Mouse (Mus musculus): Measurements from ENCODE around the gene Clta. TPM values are rescaled to one million over a fixed set of nuclear protein-coding genes. Genes with fewer than 3 reads are reported as not detected.

The Clta gene
- polyA plus RNA-seq, 1 experiment: 273 TPM

DNA sequence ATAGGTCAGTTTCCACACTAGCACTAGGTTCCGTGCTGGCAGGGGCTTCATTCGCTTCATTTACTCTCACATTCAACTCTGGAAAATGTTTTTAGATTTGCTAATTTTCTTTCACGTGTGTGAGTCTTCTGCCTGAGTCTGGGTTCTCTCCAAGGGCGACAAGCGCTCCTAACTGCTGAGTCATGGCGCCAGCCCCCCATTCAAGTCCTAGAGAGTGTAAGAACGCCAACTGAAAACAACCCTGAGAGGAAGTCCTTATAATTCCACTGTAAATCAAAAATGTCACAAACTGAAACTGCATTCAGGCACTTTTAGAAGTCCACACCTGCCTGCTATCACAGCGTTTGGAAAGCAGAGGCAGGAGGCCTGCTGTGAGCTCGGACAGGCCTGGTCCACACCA, 57.8 kb downstream of the Clta start:
- Histone ChIP-seq H3K79me2 (ENCODE audit: control insufficient read depth, insufficient read depth) (no peaks in the 10 kb centered on the region), H3K36me3 (ENCODE audit: control insufficient read depth, insufficient read depth) (no peaks in the 10 kb centered on the region), H3K27me3 (ENCODE audit: control insufficient read depth, insufficient read depth, insufficient read length) (no peaks in the 10 kb centered on the region), H3K4me3 (no peak overlapping the region), H3ac (ENCODE audit: control insufficient read depth, insufficient read length) (no peak overlapping the region), H3K4me2 (ENCODE audit: low read depth) (no peak overlapping the region)
- TF ChIP-seq USF1 (IDR thresholded peaks at IDR 0.05; ENCODE audit: low read depth): no peak
- TF ChIP-seq MYOG (IDR thresholded peaks at IDR 0.05; ENCODE audit: control insufficient read depth in 1 of 3, insufficient read depth in 1 of 3, insufficient read length in 2 of 3, low read depth in 2 of 3): no peak
- no peak for TF ChIP-seq TCF3 (IDR thresholded peaks at IDR 0.05; ENCODE audit: insufficient read length, low read depth)
- TF ChIP-seq REST (IDR thresholded peaks at IDR 0.05; ENCODE audit: insufficient read depth, insufficient read length): no peak
- no peak for TF ChIP-seq MAX (IDR thresholded peaks at IDR 0.05; ENCODE audit: low read depth)
- TF ChIP-seq E2F4 (IDR thresholded peaks at IDR 0.05; ENCODE audit: insufficient read depth): no peak
- TF ChIP-seq POLR2AphosphoS2 (IDR thresholded peaks at IDR 0.05; ENCODE audit: insufficient read length, low read depth): no peak
- TF ChIP-seq CEBPB (IDR thresholded peaks at IDR 0.05; ENCODE audit: insufficient read depth, poor library complexity, severe bottlenecking): no peak
- no peak for TF ChIP-seq TCF12 (IDR thresholded peaks at IDR 0.05; ENCODE audit: insufficient read depth, poor library complexity, severe bottlenecking)
- TF ChIP-seq SRF (IDR thresholded peaks at IDR 0.05; ENCODE audit: control insufficient read depth, insufficient read length, low read depth): no peak
- no peak for TF ChIP-seq MYOD1 (IDR thresholded peaks at IDR 0.05; ENCODE audit: control insufficient read depth in 1 of 3, insufficient read length in 2 of 3, low read depth in 2 of 3)
- TF ChIP-seq POLR2A (IDR thresholded peaks at IDR 0.05; ENCODE audit: insufficient read length, low read depth): no peak

DNA sequence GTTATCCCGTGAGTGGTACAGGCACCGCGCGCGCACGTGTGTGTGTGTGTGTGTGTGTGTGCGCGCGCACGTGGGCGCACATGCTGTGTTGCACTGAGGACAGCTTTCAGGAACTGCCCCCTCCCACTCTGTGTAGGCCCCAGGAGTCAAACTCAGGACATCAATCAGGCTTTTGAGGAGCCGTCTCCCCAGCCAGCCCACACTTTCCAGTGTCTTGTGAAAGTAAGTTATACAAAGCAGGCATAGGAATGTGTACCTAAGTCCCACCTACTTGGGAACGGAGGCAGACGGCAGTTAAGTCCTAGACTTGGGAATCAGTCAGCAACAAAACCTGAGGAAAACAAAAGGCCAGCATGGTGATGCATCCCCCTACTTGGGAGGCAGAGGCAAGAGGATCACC, 58.6 kb downstream of the Clta start:
- no peak overlapping the region for H3K4me2 ChIP-seq (ENCODE audit: low read depth)
- TF ChIP-seq TCF12 (IDR thresholded peaks at IDR 0.05; ENCODE audit: insufficient read depth, poor library complexity, severe bottlenecking) (no peak), USF1 (IDR thresholded peaks at IDR 0.05; ENCODE audit: low read depth) (no peak)
- H3K36me3 ChIP-seq (ENCODE audit: control insufficient read depth, insufficient read depth): no peaks in the 10 kb centered on the region
- H3K4me3 ChIP-seq: no peak overlapping the region
- H3K79me2 ChIP-seq (ENCODE audit: control insufficient read depth, insufficient read depth): no peaks in the 10 kb centered on the region
- no peak overlapping the region for H3ac ChIP-seq (ENCODE audit: control insufficient read depth, insufficient read length)
- no peaks in the 10 kb centered on the region for H3K27me3 ChIP-seq (ENCODE audit: control insufficient read depth, insufficient read depth, insufficient read length)

DNA sequence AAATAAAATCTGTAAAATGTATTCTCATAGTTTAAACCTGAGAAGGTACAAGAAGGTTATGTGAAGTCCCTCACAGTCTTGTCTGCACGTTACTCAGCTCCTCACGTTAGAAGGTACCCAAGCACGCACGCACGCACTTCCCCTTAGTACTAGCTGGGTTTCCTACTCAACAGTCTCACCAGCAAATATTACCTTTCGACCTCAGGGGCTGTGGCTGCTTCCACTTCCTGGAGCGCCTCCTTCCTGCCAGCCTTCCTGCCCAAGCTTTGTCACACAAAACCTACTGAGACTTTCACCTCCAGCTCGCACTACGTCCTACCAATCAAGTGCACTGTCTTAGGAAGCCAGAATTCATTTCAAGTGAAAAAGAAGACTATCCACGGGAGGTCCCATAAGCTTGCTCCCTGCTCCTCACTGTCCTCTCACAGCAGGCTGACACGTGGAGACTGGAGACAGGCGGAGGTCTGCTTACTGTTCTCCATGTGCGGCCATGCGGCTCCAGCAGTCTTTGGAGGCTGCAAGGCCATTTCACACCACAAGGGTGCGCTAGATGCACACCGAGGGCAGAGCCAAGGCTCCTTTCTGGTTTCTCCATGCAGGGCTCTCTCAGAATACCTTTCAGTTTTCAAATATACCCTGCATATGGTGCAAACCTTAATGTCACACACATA, 61.2 kb downstream of the Clta start:
- H3K36me3 ChIP-seq (ENCODE audit: control insufficient read depth, insufficient read depth): no peaks in the 10 kb centered on the region
- TF ChIP-seq MYOG (IDR thresholded peaks at IDR 0.05; ENCODE audit: control insufficient read depth in 1 of 3, insufficient read depth in 1 of 3, insufficient read length in 2 of 3, low read depth in 2 of 3) (peak in 1 of 3 experiments; percentile 4), POLR2A (IDR thresholded peaks at IDR 0.05; ENCODE audit: insufficient read length, low read depth) (no peak), TCF12 (IDR thresholded peaks at IDR 0.05; ENCODE audit: insufficient read depth, poor library complexity, severe bottlenecking) (no peak), POLR2AphosphoS2 (IDR thresholded peaks at IDR 0.05; ENCODE audit: insufficient read length, low read depth) (no peak)
- no peak overlapping the region for H3K4me2 ChIP-seq (ENCODE audit: low read depth)
- H3ac ChIP-seq (ENCODE audit: control insufficient read depth, insufficient read length): no peak overlapping the region
- H3K4me3 ChIP-seq: no peak overlapping the region
- H3K27me3 ChIP-seq (ENCODE audit: control insufficient read depth, insufficient read depth, insufficient read length): no peaks in the 10 kb centered on the region
- H3K79me2 ChIP-seq (ENCODE audit: control insufficient read depth, insufficient read depth): peaks cover 3% of the 10 kb centered on the region

DNA sequence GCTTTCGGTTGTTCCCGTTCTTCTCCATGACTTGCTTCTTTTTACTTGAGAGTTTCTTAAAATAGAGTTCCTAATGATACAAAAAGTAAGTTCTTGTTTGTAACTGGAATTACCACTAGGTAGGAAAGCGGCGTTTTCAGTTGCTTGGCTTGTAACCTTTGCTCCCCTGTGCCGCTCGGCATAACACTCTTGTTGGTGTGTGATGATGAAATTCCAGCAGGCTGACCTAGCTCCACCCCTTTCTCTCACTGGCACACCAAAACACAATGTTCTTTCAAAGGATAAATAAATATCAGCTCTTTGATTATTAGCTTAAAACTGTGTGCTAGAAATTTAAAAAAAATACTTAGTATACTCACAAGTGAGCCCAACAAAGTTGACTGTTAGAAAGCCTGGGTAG, 62.6 kb downstream of the Clta start:
- no peaks in the 10 kb centered on the region for H3K27me3 ChIP-seq (ENCODE audit: control insufficient read depth, insufficient read depth, insufficient read length)
- H3ac ChIP-seq (ENCODE audit: control insufficient read depth, insufficient read length): no peak overlapping the region
- H3K79me2 ChIP-seq (ENCODE audit: control insufficient read depth, insufficient read depth): peaks cover 10% of the 10 kb centered on the region
- no peaks in the 10 kb centered on the region for H3K36me3 ChIP-seq (ENCODE audit: control insufficient read depth, insufficient read depth)
- no peak overlapping the region for H3K4me3 ChIP-seq
- TF ChIP-seq E2F4 (IDR thresholded peaks at IDR 0.05; ENCODE audit: insufficient read depth) (no peak), TCF3 (IDR thresholded peaks at IDR 0.05; ENCODE audit: insufficient read length, low read depth) (no peak), REST (IDR thresholded peaks at IDR 0.05; ENCODE audit: insufficient read depth, insufficient read length) (no peak), TCF12 (IDR thresholded peaks at IDR 0.05; ENCODE audit: insufficient read depth, poor library complexity, severe bottlenecking) (no peak), USF1 (IDR thresholded peaks at IDR 0.05; ENCODE audit: low read depth) (no peak), MAX (IDR thresholded peaks at IDR 0.05; ENCODE audit: low read depth) (no peak), CEBPB (IDR thresholded peaks at IDR 0.05; ENCODE audit: insufficient read depth, poor library complexity, severe bottlenecking) (no peak), SRF (IDR thresholded peaks at IDR 0.05; ENCODE audit: control insufficient read depth, insufficient read length, low read depth) (no peak), MYOD1 (IDR thresholded peaks at IDR 0.05; ENCODE audit: control insufficient read depth in 1 of 3, insufficient read length in 2 of 3, low read depth in 2 of 3) (no peak), MYOG (IDR thresholded peaks at IDR 0.05; ENCODE audit: control insufficient read depth in 1 of 3, insufficient read depth in 1 of 3, insufficient read length in 2 of 3, low read depth in 2 of 3) (no peak), POLR2AphosphoS2 (IDR thresholded peaks at IDR 0.05; ENCODE audit: insufficient read length, low read depth) (no peak)
- H3K4me2 ChIP-seq (ENCODE audit: low read depth): no peak overlapping the region

DNA sequence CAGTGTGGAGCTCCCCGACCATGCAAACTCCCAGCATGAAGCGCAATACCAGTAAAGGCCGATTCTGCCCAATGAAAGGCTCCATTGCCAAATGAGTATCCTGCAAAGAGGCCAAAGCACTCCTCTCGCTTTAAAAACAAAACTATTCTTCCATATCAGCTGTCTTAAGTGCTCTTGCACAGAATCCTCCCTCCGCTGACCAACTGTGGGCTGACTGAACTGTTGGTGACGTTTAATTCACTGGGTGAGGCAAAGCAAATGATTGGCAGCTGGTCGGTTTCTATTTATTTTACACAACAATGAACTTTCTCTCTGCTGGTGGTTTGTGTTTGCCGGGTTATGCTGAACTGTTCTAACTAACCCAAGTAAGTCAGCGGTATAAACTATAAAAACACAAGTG, 64.5 kb downstream of the Clta start:
- H3K4me3 ChIP-seq: no peak overlapping the region
- H3ac ChIP-seq (ENCODE audit: control insufficient read depth, insufficient read length): no peak overlapping the region
- no peaks in the 10 kb centered on the region for H3K27me3 ChIP-seq (ENCODE audit: control insufficient read depth, insufficient read depth, insufficient read length)
- no peak for TF ChIP-seq POLR2A (IDR thresholded peaks at IDR 0.05; ENCODE audit: insufficient read length, low read depth)
- no peak for TF ChIP-seq E2F4 (IDR thresholded peaks at IDR 0.05; ENCODE audit: insufficient read depth)
- no peak for TF ChIP-seq USF1 (IDR thresholded peaks at IDR 0.05; ENCODE audit: low read depth)
- no peak for TF ChIP-seq MYOG (IDR thresholded peaks at IDR 0.05; ENCODE audit: control insufficient read depth in 1 of 3, insufficient read depth in 1 of 3, insufficient read length in 2 of 3, low read depth in 2 of 3)
- TF ChIP-seq REST (IDR thresholded peaks at IDR 0.05; ENCODE audit: insufficient read depth, insufficient read length): no peak
- TF ChIP-seq TCF3 (IDR thresholded peaks at IDR 0.05; ENCODE audit: insufficient read length, low read depth): no peak
- no peak for TF ChIP-seq MAX (IDR thresholded peaks at IDR 0.05; ENCODE audit: low read depth)
- no peak for TF ChIP-seq SRF (IDR thresholded peaks at IDR 0.05; ENCODE audit: control insufficient read depth, insufficient read length, low read depth)
- no peak for TF ChIP-seq CEBPB (IDR thresholded peaks at IDR 0.05; ENCODE audit: insufficient read depth, poor library complexity, severe bottlenecking)
- no peak for TF ChIP-seq MYOD1 (IDR thresholded peaks at IDR 0.05; ENCODE audit: control insufficient read depth in 1 of 3, insufficient read length in 2 of 3, low read depth in 2 of 3)
- no peak for TF ChIP-seq TCF12 (IDR thresholded peaks at IDR 0.05; ENCODE audit: insufficient read depth, poor library complexity, severe bottlenecking)
- no peak for TF ChIP-seq POLR2AphosphoS2 (IDR thresholded peaks at IDR 0.05; ENCODE audit: insufficient read length, low read depth)
- peaks cover 10% of the 10 kb centered on the region for H3K79me2 ChIP-seq (ENCODE audit: control insufficient read depth, insufficient read depth)
- no peak overlapping the region for H3K4me2 ChIP-seq (ENCODE audit: low read depth)
- H3K36me3 ChIP-seq (ENCODE audit: control insufficient read depth, insufficient read depth): no peaks in the 10 kb centered on the region
